Mouse (Mus musculus): ENCODE data around the gene Adam22. TPM values are rescaled to one million over a fixed set of nuclear protein-coding genes. Genes with fewer than 3 reads are reported as not detected.

Adam22 gene
- polyA plus RNA-seq, 1 experiment from 2014 or later: 24.3 TPM

DNA sequence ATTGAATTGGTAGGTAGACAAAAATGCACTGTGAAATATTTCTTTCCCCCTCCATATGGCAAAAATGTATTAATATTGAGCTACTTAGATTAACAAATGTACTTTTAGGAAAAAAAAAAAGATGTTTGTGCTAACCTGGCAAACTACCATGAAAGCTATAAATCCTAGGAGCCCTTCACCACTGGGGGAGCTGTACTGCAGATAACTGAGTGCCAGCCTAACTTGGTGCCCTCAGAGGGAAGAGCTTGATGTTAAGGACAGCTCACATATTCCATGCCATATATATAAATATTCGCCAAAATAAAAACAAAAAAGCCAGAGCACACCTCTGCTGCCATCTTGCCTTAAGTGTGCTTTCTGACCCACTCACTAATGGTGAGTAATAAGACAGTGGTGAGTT is 5.6 kb downstream of the Adam22 start:
- Histone ChIP-seq H3K4me1 (peaks cover 5% of the 10 kb centered on the region; the same call in 1 of the 2 replicates), H3K9me3 (no peaks in the 10 kb centered on the region), H3K4me3 (replicated peaks) (no peak overlapping the region), H3K9ac (no peak overlapping the region), H3K4me2 (no peak overlapping the region), H3K36me3 (replicated peaks) (no peaks in the 10 kb centered on the region), H3K27ac (no peak overlapping the region), H3K27me3 (no peaks in the 10 kb centered on the region)
- no peak for ATAC-seq (ENCODE audit: low FRiP score)
- 79% methylated on average over 1 of the region's 1 CpGs for WGBS

DNA sequence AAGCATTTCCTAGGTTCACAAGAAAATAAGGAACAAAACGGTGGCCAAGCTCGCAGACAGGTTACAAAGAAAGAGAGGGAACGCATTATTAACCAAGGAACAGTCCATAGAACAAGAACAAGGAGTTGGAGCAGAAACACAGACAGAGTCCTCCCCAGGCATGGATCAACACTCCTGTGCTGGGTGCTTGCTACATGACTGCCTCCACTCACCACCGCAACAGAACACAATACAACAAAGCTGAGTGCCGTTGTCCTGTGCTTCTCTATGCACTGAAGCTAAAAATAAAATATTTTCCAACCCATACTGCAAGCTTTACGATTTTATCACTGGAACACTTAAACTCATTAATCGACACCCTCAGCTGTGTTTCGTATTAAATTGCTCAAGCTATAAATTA is 10.3 kb downstream of the Adam22 start:
- 82% methylated on average over 8 of the region's 8 CpGs for WGBS

GRCm38 (mm10) chr5:8356885-8357651 is 10.9 kb downstream of the Adam22 start:
- H3K4me3 ChIP-seq (replicated peaks): no peak overlapping the region
- H3K27me3 ChIP-seq: no peaks in the 10 kb centered on the region
- H3K9ac ChIP-seq: no peak overlapping the region
- no peak overlapping the region for H3K4me2 ChIP-seq
- H3K27ac ChIP-seq: no peak overlapping the region
- H3K9me3 ChIP-seq: no peaks in the 10 kb centered on the region
- peaks cover 4% of the 10 kb centered on the region for H3K4me1 ChIP-seq
- no peaks in the 10 kb centered on the region for H3K36me3 ChIP-seq (replicated peaks)
- ATAC-seq (ENCODE audit: low FRiP score): peak; percentile 17; the same call in 1 of the 2 replicates
- 67% methylated on average over 13 of the region's 13 CpGs for WGBS

More for the DNA sequence above, 10.3 kb downstream of the Adam22 start:
- peaks cover 4% of the 10 kb centered on the region for H3K4me1 ChIP-seq
- no peaks in the 10 kb centered on the region for H3K36me3 ChIP-seq (replicated peaks)
- no peak overlapping the region for H3K9ac ChIP-seq
- H3K27me3 ChIP-seq: no peaks in the 10 kb centered on the region
- no peak overlapping the region for H3K4me2 ChIP-seq
- no peak overlapping the region for H3K4me3 ChIP-seq (replicated peaks)
- H3K27ac ChIP-seq: no peak overlapping the region
- H3K9me3 ChIP-seq: no peaks in the 10 kb centered on the region
- ATAC-seq (ENCODE audit: low FRiP score): no peak

DNA sequence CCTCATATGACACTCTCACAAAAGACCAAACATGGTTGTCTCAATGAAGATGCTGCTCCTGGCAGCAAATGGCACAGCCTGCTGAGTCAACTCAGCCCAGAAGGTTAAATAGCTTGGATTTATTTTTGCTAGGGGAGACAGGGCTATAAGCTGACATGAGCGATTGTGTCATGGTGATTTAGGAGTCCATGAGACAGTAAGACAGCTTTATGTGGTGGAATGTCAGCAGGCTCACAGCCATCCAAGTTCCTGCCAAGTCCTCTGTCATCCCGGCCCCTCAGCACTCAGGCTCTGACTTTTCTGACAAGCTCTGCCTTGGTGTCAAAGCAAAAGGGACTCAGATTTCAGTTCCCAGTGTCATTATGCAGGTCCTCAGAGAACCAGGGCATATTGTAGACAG is 11.6 kb downstream of the Adam22 start:
- WGBS: 73% methylated on average over 2 of the region's 2 CpGs

GRCm38 (mm10) chr5:8349557-8349956 is 18.4 kb downstream of the Adam22 start:
- Histone ChIP-seq H3K9ac (no peak overlapping the region), H3K36me3 (replicated peaks) (0 out of 2 replicates have a peak, but pooled peaks cover 3% of the 10 kb centered on the region), H3K27me3 (no peaks in the 10 kb centered on the region), H3K4me3 (replicated peaks) (no peak overlapping the region), H3K4me1 (no peaks in the 10 kb centered on the region), H3K9me3 (no peaks in the 10 kb centered on the region), H3K27ac (no peak overlapping the region), H3K4me2 (no peak overlapping the region)
- no peak for ATAC-seq (ENCODE audit: low FRiP score)
- WGBS: 81% methylated on average over 10 of the region's 10 CpGs

More for the DNA sequence above, 11.6 kb downstream of the Adam22 start:
- no peak for ATAC-seq (ENCODE audit: low FRiP score)
- H3K4me2 ChIP-seq: no peak overlapping the region
- no peak overlapping the region for H3K27ac ChIP-seq
- no peak overlapping the region for H3K4me3 ChIP-seq (replicated peaks)
- no peaks in the 10 kb centered on the region for H3K36me3 ChIP-seq (replicated peaks)
- H3K4me1 ChIP-seq: peaks cover 4% of the 10 kb centered on the region
- H3K27me3 ChIP-seq: no peaks in the 10 kb centered on the region
- H3K9me3 ChIP-seq: no peaks in the 10 kb centered on the region
- no peak overlapping the region for H3K9ac ChIP-seq

- H3K9ac ChIP-seq: no peak overlapping the region
- H3K4me1 ChIP-seq: no peaks in the 10 kb centered on the region
- ATAC-seq (ENCODE audit: low FRiP score): no peak
- H3K36me3 ChIP-seq (replicated peaks): 0 out of 2 replicates have a peak, but pooled peaks cover 3% of the 10 kb centered on the region
- H3K27ac ChIP-seq: no peak overlapping the region
- no peak overlapping the region for H3K4me3 ChIP-seq (replicated peaks)
- H3K4me2 ChIP-seq: no peak overlapping the region
- H3K27me3 ChIP-seq: no peaks in the 10 kb centered on the region
- H3K9me3 ChIP-seq: no peaks in the 10 kb centered on the region
Observed at GRCm38 (mm10) chr5:8346329-8346728, 21.6 kb downstream of the Adam22 start.

- Histone ChIP-seq H3K9me3 (no peaks in the 10 kb centered on the region), H3K36me3 (replicated peaks) (no peaks in the 10 kb centered on the region), H3K4me1 (no peaks in the 10 kb centered on the region), H3K27ac (no peak overlapping the region), H3K4me3 (replicated peaks) (no peak overlapping the region), H3K9ac (no peak overlapping the region), H3K4me2 (no peak overlapping the region), H3K27me3 (no peaks in the 10 kb centered on the region)
- ATAC-seq (ENCODE audit: low FRiP score): no peak
- WGBS: 95% methylated on average over 3 of the region's 3 CpGs
Observed at GRCm38 (mm10) chr5:8343296-8343695, 24.7 kb downstream of the Adam22 start.

- ATAC-seq (ENCODE audit: low FRiP score): no peak
- no peak overlapping the region for H3K4me3 ChIP-seq (replicated peaks)
- no peaks in the 10 kb centered on the region for H3K36me3 ChIP-seq (replicated peaks)
- H3K4me1 ChIP-seq: no peaks in the 10 kb centered on the region
- no peaks in the 10 kb centered on the region for H3K27me3 ChIP-seq
- H3K4me2 ChIP-seq: no peak overlapping the region
- no peak overlapping the region for H3K9ac ChIP-seq
- no peak overlapping the region for H3K27ac ChIP-seq
- no peaks in the 10 kb centered on the region for H3K9me3 ChIP-seq
- WGBS: 91% methylated on average over 4 of the region's 4 CpGs
Observed at GRCm38 (mm10) chr5:8341676-8342075, 26.3 kb downstream of the Adam22 start.

DNA sequence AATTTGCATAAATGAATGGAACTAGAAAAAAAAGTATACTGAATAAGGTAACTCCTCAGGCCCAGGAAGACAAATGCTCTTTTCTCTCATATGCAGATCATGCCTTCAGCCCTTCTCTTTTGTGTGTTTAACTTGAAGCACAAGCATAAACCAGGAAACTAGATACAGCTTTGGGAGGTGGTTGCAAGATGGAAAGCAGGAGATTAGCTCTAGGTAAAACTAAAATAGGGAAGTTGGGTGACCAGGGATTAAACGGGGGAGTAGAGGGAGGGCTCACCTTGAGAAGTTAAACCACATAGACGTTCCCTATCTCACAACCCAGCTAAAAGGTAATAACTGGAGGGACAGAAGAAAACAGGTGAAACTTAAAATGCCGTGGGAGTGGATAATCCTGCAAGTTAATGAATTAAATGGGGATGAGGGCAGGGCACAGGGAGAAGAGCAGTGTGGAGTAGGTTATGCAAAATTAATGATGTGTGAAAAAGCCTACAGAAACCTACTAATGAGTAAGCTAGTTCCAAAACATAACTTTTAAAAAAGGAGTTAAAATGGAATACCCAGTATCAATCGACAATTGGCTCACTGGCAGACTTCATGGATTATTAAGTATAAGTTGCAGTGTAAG is 40.2 kb downstream of the Adam22 start:
- Histone ChIP-seq H3K4me1 (no peaks in the 10 kb centered on the region), H3K27me3 (no peaks in the 10 kb centered on the region), H3K36me3 (replicated peaks) (no peaks in the 10 kb centered on the region), H3K9me3 (no peaks in the 10 kb centered on the region), H3K9ac (no peak overlapping the region), H3K4me3 (replicated peaks) (no peak overlapping the region), H3K27ac (no peak overlapping the region), H3K4me2 (no peak overlapping the region)
- WGBS: 67% methylated on average over 4 of the region's 4 CpGs
- ATAC-seq (ENCODE audit: low FRiP score): no peak

DNA sequence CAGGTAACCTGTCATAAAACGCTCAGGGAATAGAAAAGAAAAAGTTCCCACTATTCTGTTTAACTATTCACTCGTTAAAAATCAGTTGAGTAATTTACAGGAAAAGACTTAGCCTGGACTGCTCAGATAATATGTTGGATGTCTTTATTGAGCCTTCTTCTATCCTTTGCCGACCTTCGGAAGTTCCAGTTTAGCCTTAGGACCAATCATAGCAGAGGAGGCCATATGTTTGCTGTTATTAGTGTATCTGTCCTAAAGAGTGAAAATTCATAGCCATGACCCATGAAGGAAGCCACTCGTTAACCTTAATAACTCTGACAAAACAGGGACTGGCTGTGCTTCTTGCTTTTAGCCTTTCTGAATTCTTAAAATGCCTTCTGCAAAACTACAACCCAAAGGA is 41.3 kb downstream of the Adam22 start:
- ATAC-seq (ENCODE audit: low FRiP score): no peak
- Histone ChIP-seq H3K9me3 (no peaks in the 10 kb centered on the region), H3K27me3 (no peaks in the 10 kb centered on the region), H3K4me1 (no peaks in the 10 kb centered on the region), H3K36me3 (replicated peaks) (no peaks in the 10 kb centered on the region), H3K27ac (no peak overlapping the region), H3K4me2 (no peak overlapping the region), H3K4me3 (replicated peaks) (no peak overlapping the region), H3K9ac (no peak overlapping the region)
- WGBS: 77% methylated on average over 5 of the region's 5 CpGs

GRCm38 (mm10) chr5:8312324-8312723 is 55.6 kb downstream of the Adam22 start:
- Histone ChIP-seq H3K4me1 (no peaks in the 10 kb centered on the region), H3K27ac (no peak overlapping the region), H3K4me2 (no peak overlapping the region), H3K9me3 (no peaks in the 10 kb centered on the region), H3K36me3 (replicated peaks) (no peaks in the 10 kb centered on the region), H3K4me3 (replicated peaks) (no peak overlapping the region), H3K27me3 (no peaks in the 10 kb centered on the region), H3K9ac (no peak overlapping the region)
- ATAC-seq (ENCODE audit: low FRiP score): no peak
- WGBS: 97% methylated on average over 2 of the region's 2 CpGs

- no peak overlapping the region for H3K4me3 ChIP-seq (replicated peaks)
- no peaks in the 10 kb centered on the region for H3K27me3 ChIP-seq
- no peak overlapping the region for H3K4me2 ChIP-seq
- 87% methylated on average over 4 of the region's 4 CpGs for WGBS
- H3K9ac ChIP-seq: no peak overlapping the region
- H3K4me1 ChIP-seq: no peaks in the 10 kb centered on the region
- no peaks in the 10 kb centered on the region for H3K9me3 ChIP-seq
- ATAC-seq (ENCODE audit: low FRiP score): no peak
- no peaks in the 10 kb centered on the region for H3K36me3 ChIP-seq (replicated peaks)
- no peak overlapping the region for H3K27ac ChIP-seq
Observed at GRCm38 (mm10) chr5:8310907-8311306, 57.1 kb downstream of the Adam22 start.

Measured in forebrain, embryonic 12.5 days (tissue).